Mouse (Mus musculus): Measurements from ENCODE around the gene Prrx1.

Gene Prrx1

GRCm38 (mm10) chr1:163313101-163313773 lies at the start of gene Prrx1:
Gene Prrx1, minus strand, starts transcription at chr1:163313710.
- DNase-seq (ENCODE audit: low read depth), result no peak

GRCm38 (mm10) chr1:163362202-163362601 lies 48.7 kb upstream of the Prrx1 start:
- DNase-seq (ENCODE audit: low read depth), result no peak

- no peak for DNase-seq (ENCODE audit: low read depth)
Measured at GRCm38 (mm10) chr1:163361376-163361775, 47.9 kb upstream of the Prrx1 start.

GRCm38 (mm10) chr1:163360796-163361195 lies 47.3 kb upstream of the Prrx1 start:
- no peak for DNase-seq (ENCODE audit: low read depth)

GRCm38 (mm10) chr1:163359521-163359920 lies 46.0 kb upstream of the Prrx1 start:
- DNase-seq (ENCODE audit: low read depth), result no peak

- DNase-seq (ENCODE audit: low read depth), result no peak
Measured at GRCm38 (mm10) chr1:163358165-163358564, 44.7 kb upstream of the Prrx1 start.

- DNase-seq (ENCODE audit: low read depth), result no peak
Measured at GRCm38 (mm10) chr1:163357733-163358132, 44.2 kb upstream of the Prrx1 start.

GRCm38 (mm10) chr1:163356167-163356566 lies 42.7 kb upstream of the Prrx1 start:
- no peak for DNase-seq (ENCODE audit: low read depth)

GRCm38 (mm10) chr1:163355626-163356156 lies 42.2 kb upstream of the Prrx1 start:
- no peak for DNase-seq (ENCODE audit: low read depth)

GRCm38 (mm10) chr1:163350988-163351387 lies 37.5 kb upstream of the Prrx1 start:
- DNase-seq (ENCODE audit: low read depth), result no peak

GRCm38 (mm10) chr1:163345541-163345940 lies 32.0 kb upstream of the Prrx1 start:
- DNase-seq (ENCODE audit: low read depth), result no peak

- no peak for DNase-seq (ENCODE audit: low read depth)
Measured at GRCm38 (mm10) chr1:163344931-163345330, 31.4 kb upstream of the Prrx1 start.

GRCm38 (mm10) chr1:163339219-163339561 lies 25.7 kb upstream of the Prrx1 start:
- no peak for DNase-seq (ENCODE audit: low read depth)

GRCm38 (mm10) chr1:163338525-163339218 lies 25.2 kb upstream of the Prrx1 start:
- DNase-seq (ENCODE audit: low read depth), result no peak

GRCm38 (mm10) chr1:163337821-163338220 lies 24.3 kb upstream of the Prrx1 start:
- no peak for DNase-seq (ENCODE audit: low read depth)

GRCm38 (mm10) chr1:163327279-163327678 lies 13.8 kb upstream of the Prrx1 start:
- no peak for DNase-seq (ENCODE audit: low read depth)

GRCm38 (mm10) chr1:163319669-163320571 lies 6.4 kb upstream of the Prrx1 start:
- no peak for DNase-seq (ENCODE audit: low read depth)

GRCm38 (mm10) chr1:163316920-163317319 lies 3.4 kb upstream of the Prrx1 start:
- no peak for DNase-seq (ENCODE audit: low read depth)

GRCm38 (mm10) chr1:163314829-163315301 lies 1.4 kb upstream of the Prrx1 start:
- DNase-seq (ENCODE audit: low read depth), result no peak

- DNase-seq (ENCODE audit: low read depth), result no peak
Measured at GRCm38 (mm10) chr1:163313921-163314725, 613 bp upstream of the Prrx1 start.

All from naive thymus-derived CD4-positive, alpha-beta T cell, adult 2 months (primary cell).